Mouse (Mus musculus) G1E (cell line): ENCODE measurements around the gene Ube2l3.

Source experiments
- CTCF ChIP-seq: IDR thresholded peaks from 2 replicates; pipeline ENCODE4 v1.5.1; 2012; ENCODE audit warnings: low read depth, low read length, inconsistent platforms, mixed read lengths
- GATA1 ChIP-seq: IDR thresholded peaks from 2 replicates; pipeline ENCODE4 v1.6.1; 2012; ENCODE audit warnings: borderline replicate concordance, low read length, inconsistent platforms, mixed read lengths

- TF ChIP-seq CTCF, result no peak
- TF ChIP-seq GATA1, result no peak
Observed at GRCm38 (mm10) chr16:17200121-17200952, 2.1 kb downstream of the Ube2l3 start.
